Mouse (Mus musculus): Measurements from ENCODE around the gene Mybbp1a. TPM values are rescaled to one million over a fixed set of nuclear protein-coding genes. Genes with fewer than 3 reads are reported as not detected.

Mybbp1a gene
- polyA plus RNA-seq, 1 experiment from 2014 or later = 172 TPM

Other genes with a start within 250 kb of the Mybbp1a start
- gene Gm43951, start 234.5 kb upstream of the Mybbp1a start, polyA plus RNA-seq (2015; fragmentation: Nextera tagmentation; extraction: Ambion mirVana) = 0.20 and 0.21 TPM in 2 replicates
- 12.7 and 15.2 TPM in 2 replicates for gene 4933427D14Rik, start 233.9 kb upstream of the Mybbp1a start, polyA plus RNA-seq (2015; fragmentation: Nextera tagmentation; extraction: Ambion mirVana)
- 340 and 361 TPM in 2 replicates for gene Txndc17, start 233.8 kb upstream of the Mybbp1a start, polyA plus RNA-seq (2015; fragmentation: Nextera tagmentation; extraction: Ambion mirVana)
- 33.0 and 34.3 TPM in 2 replicates for gene Med31, start 225.8 kb upstream of the Mybbp1a start, polyA plus RNA-seq (2015; fragmentation: Nextera tagmentation; extraction: Ambion mirVana)
- 0.11 and 0.49 TPM in 2 replicates for gene Slc13a5, start 174.1 kb upstream of the Mybbp1a start, polyA plus RNA-seq (2015; fragmentation: Nextera tagmentation; extraction: Ambion mirVana)
- 4.7 and 4.9 TPM in 2 replicates for gene Xaf1, start 139.7 kb upstream of the Mybbp1a start, polyA plus RNA-seq (2015; fragmentation: Nextera tagmentation; extraction: Ambion mirVana)
- not detected in 2 replicates for gene Fbxo39, start 126.9 kb upstream of the Mybbp1a start, polyA plus RNA-seq (2015; fragmentation: Nextera tagmentation; extraction: Ambion mirVana)
- 0.19 and 0.33 TPM in 2 replicates for gene Tekt1, start 78.9 kb upstream of the Mybbp1a start, polyA plus RNA-seq (2015; fragmentation: Nextera tagmentation; extraction: Ambion mirVana)
- gene Smtnl2, start 29.6 kb upstream of the Mybbp1a start, polyA plus RNA-seq (2015; fragmentation: Nextera tagmentation; extraction: Ambion mirVana) = 41.9 and 45.0 TPM in 2 replicates
- gene Ggt6, start 5.8 kb upstream of the Mybbp1a start, polyA plus RNA-seq (2015; fragmentation: Nextera tagmentation; extraction: Ambion mirVana) = 11.5 and 14.4 TPM in 2 replicates
- 5.3 and 5.6 TPM in 2 replicates for gene Spns2, start 48.5 kb downstream of the Mybbp1a start, polyA plus RNA-seq (2015; fragmentation: Nextera tagmentation; extraction: Ambion mirVana)
- gene Spns3, start 109.2 kb downstream of the Mybbp1a start, polyA plus RNA-seq (2015; fragmentation: Nextera tagmentation; extraction: Ambion mirVana) = 1.2 and 1.6 TPM in 2 replicates
- gene Ube2g1, start 165.9 kb downstream of the Mybbp1a start, polyA plus RNA-seq (2015; fragmentation: Nextera tagmentation; extraction: Ambion mirVana) = 50.6 and 64.8 TPM in 2 replicates
- 19.0 and 20.1 TPM in 2 replicates for gene Ankfy1, start 248.7 kb downstream of the Mybbp1a start, polyA plus RNA-seq (2015; fragmentation: Nextera tagmentation; extraction: Ambion mirVana)